Mouse (Mus musculus): Measurements from ENCODE around the gene Dnm3.

- TF ChIP-seq CTCF (IDR thresholded peaks at IDR 0.05; ENCODE audit: extremely low read depth, insufficient read depth, low read length) = no peak
- no peak for TF ChIP-seq POLR2A (IDR thresholded peaks at IDR 0.05; ENCODE audit: extremely low read depth, insufficient read depth, low read length)
Measured at GRCm38 (mm10) chr1:162196812-162197680, 280.8 kb downstream of the Dnm3 start.
